Mouse (Mus musculus) bone marrow, adult 2 months (tissue): ENCODE measurements at regions not wholly inside any gene's neighbourhood (a gene's known extent, or its start where the extent isn't known, plus 50 kb on each side); places are given as distances from the start of the nearest gene placed in this dataset.

Experiments used
- CTCF ChIP-seq: fragments of 200-500 bp; IDR thresholded peaks from 2 replicates; pipeline ENCODE4 v1.5.1; 2011; ENCODE audit warnings: low read length, control low read depth; ENCODE audit not compliant: control insufficient read depth, insufficient read depth
- POLR2A ChIP-seq: fragments of 200-500 bp; IDR thresholded peaks from 2 replicates; pipeline ENCODE4 v1.6.1; 2011; ENCODE audit warnings: low read depth, mild to moderate bottlenecking, control low read depth, low read length, borderline replicate concordance; ENCODE audit not compliant: control insufficient read depth

DNA sequence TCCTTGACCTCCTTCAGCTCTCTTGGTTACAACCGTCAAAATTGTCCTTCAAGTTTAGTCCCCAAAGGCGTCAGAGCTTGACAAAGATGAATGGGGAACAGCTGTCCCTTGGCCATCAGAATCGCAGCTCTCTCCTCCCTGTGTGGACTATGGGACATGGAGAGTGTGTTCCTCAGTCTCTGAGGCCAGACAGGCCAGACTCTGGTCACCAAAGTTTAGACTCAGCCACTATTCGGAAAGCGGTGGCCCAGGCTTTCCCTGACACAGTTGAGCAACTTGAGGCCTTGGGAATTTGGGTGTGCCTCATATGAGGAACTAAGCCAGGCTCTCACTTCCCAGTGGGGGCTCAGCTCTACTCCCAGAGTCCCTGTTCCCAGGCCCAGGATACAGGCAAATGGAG lies 230.5 kb upstream of the Spdye4c start:
- no peak for TF ChIP-seq POLR2A
- no peak for TF ChIP-seq CTCF
